Mouse (Mus musculus) inflammation-experienced regulatory T-cells (primary cell): Measurements from ENCODE around the gene Serinc1. TPM values are rescaled to one million over a fixed set of nuclear protein-coding genes. Genes with fewer than 3 reads are reported as not detected.

Experiments used
- polyA plus RNA-seq, 2 experiments: library from polyadenylated mRNA; unstranded; fragments of 100-300 nt; shearing (Covaris generic); gene quantifications; one replicate each; pipeline ENCODE4 v1.2.1; 2017

Serinc1 gene
- polyA plus RNA-seq: 100 to 1,000 TPM; 113 to 117 TPM

DNA sequence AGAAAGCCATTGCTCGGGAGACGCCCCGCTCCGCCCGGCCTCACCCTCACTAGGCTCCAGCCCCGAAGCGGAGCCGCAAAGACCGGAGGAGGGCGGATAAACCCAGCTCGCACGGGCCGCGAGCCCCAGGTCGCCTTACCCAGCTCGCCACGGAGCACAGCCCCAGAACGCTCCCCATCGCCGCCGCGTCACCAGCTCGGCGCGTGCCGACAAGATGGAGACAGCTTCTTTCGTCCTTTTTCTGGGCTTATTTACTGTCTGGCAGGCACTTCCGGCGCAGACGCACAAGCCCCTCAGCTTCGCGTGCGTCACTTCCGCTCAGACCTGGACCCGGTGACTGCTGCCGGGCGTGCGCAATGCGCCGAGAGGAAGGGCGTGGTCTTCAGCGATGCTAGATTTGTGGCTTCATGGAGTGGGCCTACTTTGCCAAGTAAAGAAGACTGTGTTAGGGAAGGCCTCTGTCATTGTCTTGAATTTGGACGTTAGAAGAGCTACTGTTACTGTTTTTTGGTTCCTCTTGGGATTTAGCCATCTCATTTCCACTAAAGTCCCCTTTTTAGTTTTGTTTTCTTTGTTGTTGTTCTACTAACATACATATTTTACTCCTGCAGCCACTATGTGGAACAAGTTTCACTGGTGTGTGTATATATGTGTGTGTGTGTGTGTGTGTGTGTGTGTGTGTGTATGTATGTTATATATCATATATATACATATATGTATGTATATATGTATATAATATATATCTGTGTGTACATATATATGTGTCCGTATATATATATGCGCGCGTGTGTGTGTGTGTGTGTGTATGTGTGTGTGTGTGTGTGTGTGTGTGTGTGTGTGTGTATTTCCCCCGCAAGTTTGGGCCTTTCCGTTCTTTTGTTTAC lies at the start of gene Serinc1:
Serinc1 (minus strand) TSS at position 313 of the 884 bp plus-strand sequence.

DNA sequence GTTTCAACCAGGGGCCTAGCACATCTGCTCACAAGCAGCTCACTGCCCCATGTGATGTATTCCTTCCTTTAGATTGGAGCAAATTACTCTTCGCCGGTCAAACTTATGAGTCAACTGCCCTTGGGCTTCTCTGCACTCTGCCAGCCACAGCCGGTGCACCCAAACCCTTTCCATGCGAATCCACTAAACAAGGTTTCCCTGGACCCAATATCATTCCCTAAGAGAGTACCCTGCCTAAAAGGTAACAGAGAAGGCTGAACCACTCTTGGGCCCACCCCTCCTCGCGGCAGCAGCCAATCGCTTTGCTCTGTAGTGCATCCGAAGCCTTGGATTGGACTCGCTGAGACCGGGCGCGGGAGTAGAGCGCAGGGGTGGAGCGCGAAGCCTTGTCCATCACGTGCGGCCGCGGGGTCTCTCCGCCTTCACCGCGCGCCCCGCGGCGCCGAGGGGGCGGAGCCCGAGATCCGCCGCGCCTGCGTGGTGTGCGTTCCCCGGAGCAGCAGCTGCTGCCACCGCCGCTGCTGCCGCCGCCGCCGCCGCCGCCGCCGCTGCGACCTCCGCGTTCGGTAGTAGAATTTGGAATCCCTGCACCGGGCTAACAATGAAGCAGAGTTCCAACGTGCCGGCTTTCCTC lies 46.3 kb downstream of the Serinc1 start, which contains the start of gene Hsf2:
Hsf2 (plus strand) TSS at position 478 of the 634 bp plus-strand sequence.

Other genes with a start within 250 kb of the Serinc1 start
- 1 to 10 TPM; 4.5 to 4.9 TPM for gene Hsf2, start 46.1 kb downstream of the Serinc1 start, polyA plus RNA-seq
- gene Pkib, start 99.5 kb upstream of the Serinc1 start, polyA plus RNA-seq: 1 to 10 TPM in 1 of 2 experiments, under 1 TPM in 1; 0.42 to 7.8 TPM